Mouse (Mus musculus): Measurements from ENCODE around the gene Sgip1. TPM values are rescaled to one million over a fixed set of nuclear protein-coding genes. Genes with fewer than 3 reads are reported as not detected.

Gene Sgip1
- total RNA-seq, 4 experiments from 2014 or later, result 6.6 to 15.5 (median 10.4) TPM

GRCm38 (mm10) chr4:102775596-102776270 is 34.6 kb downstream of the Sgip1 start:
- DNase-seq, result no peak

GRCm38 (mm10) chr4:102779902-102780301 is 38.8 kb downstream of the Sgip1 start:
- no peak for DNase-seq

- DNase-seq, result peak; percentile 27
Observed at GRCm38 (mm10) chr4:102783063-102783748, 42.1 kb downstream of the Sgip1 start.

- DNase-seq, result no peak
Observed at GRCm38 (mm10) chr4:102785158-102785557, 44.1 kb downstream of the Sgip1 start.

GRCm38 (mm10) chr4:102792100-102792790 is 51.1 kb downstream of the Sgip1 start:
- no peak for DNase-seq

- DNase-seq, result no peak
Observed at GRCm38 (mm10) chr4:102801471-102801870, 60.4 kb downstream of the Sgip1 start.

GRCm38 (mm10) chr4:102801936-102802335 is 60.8 kb downstream of the Sgip1 start:
- DNase-seq, result no peak

GRCm38 (mm10) chr4:102804611-102805010 is 63.5 kb downstream of the Sgip1 start:
- no peak for DNase-seq

- DNase-seq, result no peak
Observed at GRCm38 (mm10) chr4:102806987-102807386, 65.9 kb downstream of the Sgip1 start.

GRCm38 (mm10) chr4:102808258-102808657 is 67.2 kb downstream of the Sgip1 start:
- DNase-seq, result no peak

GRCm38 (mm10) chr4:102809296-102809695 is 68.2 kb downstream of the Sgip1 start:
- DNase-seq, result no peak

- no peak for DNase-seq
Observed at GRCm38 (mm10) chr4:102810277-102810676, 69.2 kb downstream of the Sgip1 start.

GRCm38 (mm10) chr4:102811007-102811805 is 70.1 kb downstream of the Sgip1 start:
- no peak for DNase-seq

GRCm38 (mm10) chr4:102813346-102813745 is 72.2 kb downstream of the Sgip1 start:
- DNase-seq, result no peak

- DNase-seq, result no peak
Observed at GRCm38 (mm10) chr4:102821786-102822185, 80.7 kb downstream of the Sgip1 start.

GRCm38 (mm10) chr4:102824494-102824893 is 83.4 kb downstream of the Sgip1 start:
- DNase-seq, result no peak

- DNase-seq, result no peak
Observed at GRCm38 (mm10) chr4:102826159-102826558, 85.1 kb downstream of the Sgip1 start.

- no peak for DNase-seq
Observed at GRCm38 (mm10) chr4:102828518-102828917, 87.4 kb downstream of the Sgip1 start.

- DNase-seq, result no peak
Observed at GRCm38 (mm10) chr4:102833191-102833590, 92.1 kb downstream of the Sgip1 start.

- no peak for DNase-seq
Observed at GRCm38 (mm10) chr4:102833726-102834125, 92.6 kb downstream of the Sgip1 start.

- no peak for DNase-seq
Observed at GRCm38 (mm10) chr4:102834710-102835109, 93.6 kb downstream of the Sgip1 start.

GRCm38 (mm10) chr4:102840062-102840798 is 99.1 kb downstream of the Sgip1 start:
- no peak for DNase-seq
